Mouse (Mus musculus) adrenal gland, postnatal 36 days (tissue): ENCODE results near the gene Bmi1. TPM values are rescaled to one million over a fixed set of nuclear protein-coding genes. Genes with fewer than 3 reads are reported as not detected.

Source experiments
- DNase-seq, 2 experiments: peaks; one replicate each; pipeline ENCODE4 v3.0.0; 2021; ENCODE audit warnings: mixed read lengths in 1 of 2
- total RNA-seq, 2 experiments: library from RNA; stranded (reverse); gene quantifications; 2 replicates each; pipeline ENCODE4 v1.2.3; 2021

Gene Bmi1
- total RNA-seq, 2 experiments from 2014 or later = 51.9 to 73.7 TPM

- no peak for DNase-seq
These were observed 47.6 kb downstream of the Bmi1 start for GRCm38 (mm10) chr2:18724462-18724861.

- no peak for DNase-seq
These were observed 49.1 kb downstream of the Bmi1 start for GRCm38 (mm10) chr2:18725880-18726279.

GRCm38 (mm10) chr2:18731718-18732117, 54.9 kb downstream of the Bmi1 start:
- no peak for DNase-seq

GRCm38 (mm10) chr2:18734394-18735127, 57.7 kb downstream of the Bmi1 start:
- no peak for DNase-seq

Other genes starting within 250 kb of the Bmi1 start
- gene Commd3, start 4.6 kb upstream of the Bmi1 start, total RNA-seq = 100 to 1,000 TPM in 1 of 2 experiments, 10 to 100 TPM in 1; 83.7 to 113 TPM
- under 1 TPM in 1 of 2 experiments, not detected in 1; 0.33 TPM for gene Spag6, start 17.0 kb downstream of the Bmi1 start, total RNA-seq